Mouse (Mus musculus) heart, adult 8-10 months (tissue): Measurements from ENCODE around the gene Nepro. TPM values are rescaled to one million over a fixed set of nuclear protein-coding genes. Genes with fewer than 3 reads are reported as not detected.
A peak's percentile ranks its signal among the peaks of the same experiment; 100 is the strongest.

ENCODE experiments used
- DNase-seq: peaks from one replicate; pipeline ENCODE4 v3.0.0; 2022; ENCODE audit warnings: low spot score
- total RNA-seq, 4 experiments: library from RNA; stranded (reverse); gene quantifications; 2 replicates each; pipeline ENCODE4 v1.2.4; 2022

Gene Nepro
- total RNA-seq, 4 experiments from 2014 or later, result 4.1 to 6.4 (median 5.2) TPM

GRCm38 (mm10) chr16:44766320-44766892, 42.3 kb downstream of the Nepro start:
- no peak for DNase-seq

GRCm38 (mm10) chr16:44767506-44767905, 43.4 kb downstream of the Nepro start:
- DNase-seq, result no peak

- DNase-seq, result peak; percentile 35
Observed at GRCm38 (mm10) chr16:44767967-44768366, 43.9 kb downstream of the Nepro start.

GRCm38 (mm10) chr16:44772577-44772976, 48.5 kb downstream of the Nepro start:
- no peak for DNase-seq

GRCm38 (mm10) chr16:44773673-44774072, 49.6 kb downstream of the Nepro start:
- no peak for DNase-seq

GRCm38 (mm10) chr16:44774201-44774600, 50.1 kb downstream of the Nepro start:
- DNase-seq, result no peak

- DNase-seq, result peak; percentile 49
Observed at GRCm38 (mm10) chr16:44778538-44779147, 54.5 kb downstream of the Nepro start.

GRCm38 (mm10) chr16:44779494-44779893, 55.4 kb downstream of the Nepro start:
- DNase-seq, result no peak

GRCm38 (mm10) chr16:44780751-44781150, 56.6 kb downstream of the Nepro start:
- no peak for DNase-seq

Other genes starting within 250 kb of the Nepro start
- gene Boc, start 165.4 kb upstream of the Nepro start, total RNA-seq, result 1 to 10 TPM; 3.5 to 4.0 (median 3.8) TPM
- 10 to 100 TPM in 3 of 4 experiments, 1 to 10 TPM in 1; 9.6 to 11.7 (median 10.9) TPM for gene Gtpbp8, start 22.1 kb downstream of the Nepro start, total RNA-seq
- under 1 TPM in 3 of 4 experiments, not detected in 1; 0.27 to 0.63 (median 0.28) TPM for gene Cd200r1, start 41.4 kb downstream of the Nepro start, total RNA-seq
- gene Cd200r4, start 87.4 kb downstream of the Nepro start, total RNA-seq, result under 1 TPM in 1 of 4 experiments, not detected in 3; 0.14 TPM
- gene Cd200r2, start 142.8 kb downstream of the Nepro start, total RNA-seq, result under 1 TPM in 1 of 4 experiments, not detected in 3; 0.14 TPM
- not detected for gene Cd200r3, start 219.4 kb downstream of the Nepro start, total RNA-seq